Mouse (Mus musculus) c-Kit-negative CD71-positive TER-119-positive erythroid progenitor cells, embryonic 14.5 days (primary cell): ENCODE results near the gene Tnfrsf25.
A peak's percentile ranks its signal among the peaks of the same experiment; 100 is the strongest.

Experiments
- DNase-seq: peaks from one replicate; pipeline ENCODE4 v3.0.0-alpha.2; 2013; ENCODE audit warnings: low read depth, low spot score

The Tnfrsf25 gene

DNA sequence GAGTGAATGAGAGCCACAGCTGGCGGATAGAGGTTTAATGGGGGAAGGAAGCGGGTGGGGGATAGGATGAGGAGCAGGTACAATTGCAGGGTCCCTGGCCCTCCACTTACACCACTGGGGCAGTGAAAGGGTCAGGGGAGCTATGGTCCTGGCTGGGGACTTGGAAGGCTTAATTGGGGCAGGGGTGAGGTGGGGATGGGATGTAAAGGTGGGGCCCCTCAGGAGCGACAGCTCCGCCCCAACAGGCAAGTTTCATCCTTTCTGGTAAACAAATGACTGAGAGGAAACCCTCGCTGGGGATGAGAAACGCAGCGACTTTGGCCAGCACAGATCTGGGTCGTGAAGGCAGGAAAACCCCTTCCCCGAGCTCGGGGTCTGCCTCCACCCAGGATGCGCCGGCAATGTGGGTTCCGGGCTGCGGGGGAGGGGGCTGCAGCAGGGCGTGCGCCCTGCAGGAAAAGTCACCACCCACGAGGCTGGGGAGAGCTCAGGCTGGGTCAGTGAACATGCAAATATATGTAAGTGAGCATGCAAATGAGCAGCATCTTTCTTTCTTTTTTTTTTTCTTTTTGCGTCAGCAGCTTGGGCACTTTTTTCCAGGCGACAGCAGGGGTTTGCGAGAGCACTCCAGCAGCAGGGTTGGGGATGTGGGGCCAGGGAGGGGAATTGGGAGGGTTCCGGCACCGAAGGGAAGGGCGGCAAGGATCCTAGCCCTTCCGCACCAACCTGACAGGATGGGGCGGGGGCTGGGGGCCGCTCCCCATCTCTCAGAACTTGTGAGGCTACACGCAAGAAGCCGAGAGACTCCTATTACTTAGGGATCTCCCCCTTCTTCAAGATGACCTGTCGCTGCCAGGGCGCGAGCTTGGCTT lies 4.8 kb downstream of the Tnfrsf25 start:
- no peak for DNase-seq

DNA sequence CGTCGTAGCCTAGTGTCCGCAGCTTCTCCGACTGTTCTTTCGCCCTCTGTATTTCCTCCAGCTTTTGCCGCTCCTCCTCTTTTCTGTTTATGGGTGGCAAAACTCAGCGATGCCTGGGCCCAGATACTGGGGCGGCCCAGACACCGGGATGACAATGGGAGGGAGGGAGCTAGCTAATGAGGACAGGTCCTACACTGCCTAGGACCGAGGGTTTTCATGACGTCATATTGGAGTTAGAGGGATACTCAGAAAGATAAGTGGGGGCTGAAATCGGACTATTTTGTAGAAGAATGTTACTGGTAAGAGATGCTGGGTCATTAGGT lies 5.4 kb downstream of the Tnfrsf25 start:
- no peak for DNase-seq

DNA sequence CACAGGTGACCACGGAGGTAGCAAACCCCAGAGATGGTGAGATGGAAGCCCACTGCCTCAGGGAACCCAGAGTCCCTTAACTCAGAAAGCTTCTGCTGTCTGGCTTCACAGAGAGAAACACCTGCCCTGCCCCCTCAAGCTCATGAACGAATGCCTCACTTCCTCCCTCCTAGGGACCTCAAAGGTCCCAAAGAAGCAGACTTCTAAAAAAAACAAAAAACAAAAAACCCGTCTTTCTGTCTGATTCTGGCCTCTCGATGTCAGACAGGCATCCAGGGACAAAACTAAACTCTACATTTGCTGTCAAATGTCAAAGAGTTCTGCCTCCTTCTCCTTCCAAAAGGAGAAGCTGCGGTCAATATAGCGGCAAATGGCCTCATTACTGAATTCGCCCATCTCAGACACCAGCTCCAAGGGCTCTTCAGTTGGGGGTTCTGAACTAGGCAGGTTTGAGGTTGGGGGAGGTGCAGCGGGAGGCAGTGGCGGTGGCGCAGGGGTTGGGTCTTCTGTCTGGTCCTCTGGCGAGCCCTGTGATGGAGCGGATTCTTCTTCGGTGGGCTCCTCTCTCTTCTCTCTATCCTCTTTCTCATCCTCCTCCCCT lies 8.7 kb downstream of the Tnfrsf25 start:
- DNase-seq: no peak

DNA sequence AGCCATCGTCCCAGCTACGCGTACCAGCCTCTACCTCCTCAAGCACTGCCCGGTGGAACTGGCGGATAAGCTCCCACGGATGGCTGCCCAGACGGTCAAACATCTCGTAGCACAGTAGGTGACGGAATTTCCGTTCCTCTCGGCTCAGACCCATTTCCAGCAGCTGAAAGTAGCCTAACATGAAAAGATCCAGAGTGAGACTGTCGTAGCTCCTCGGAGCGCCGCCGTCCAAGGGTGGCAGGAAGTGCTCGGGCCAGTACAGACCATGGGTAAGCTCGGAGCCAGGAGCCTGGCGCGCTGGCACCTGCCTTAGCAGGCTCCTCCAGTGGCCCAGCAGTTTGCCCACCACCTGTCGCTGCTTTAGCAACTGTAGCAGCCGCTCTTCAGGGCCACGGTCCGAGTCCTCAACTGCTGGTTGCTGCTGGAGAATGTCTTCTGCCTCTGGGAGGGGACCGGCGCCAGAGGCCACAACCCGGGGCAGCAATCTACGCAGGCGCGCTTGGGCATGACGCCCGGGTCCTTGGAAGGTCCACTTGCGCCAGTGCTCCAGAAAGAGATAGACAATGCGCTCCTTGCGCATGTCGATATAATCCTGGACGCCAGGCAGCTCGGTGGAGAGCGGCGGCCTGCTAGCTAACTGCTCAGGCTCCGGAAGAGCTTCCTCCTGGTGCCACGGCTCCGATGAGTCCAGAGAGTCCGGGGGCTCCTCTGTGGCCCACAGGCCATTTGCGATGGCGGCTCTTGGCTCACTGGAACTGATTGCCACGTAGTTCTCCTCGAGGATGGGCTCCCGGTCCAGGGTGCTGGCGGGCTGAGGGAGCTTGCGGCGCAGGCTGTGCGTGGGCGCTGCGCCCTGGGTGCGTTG lies 9.7 kb downstream of the Tnfrsf25 start:
- no peak for DNase-seq

DNA sequence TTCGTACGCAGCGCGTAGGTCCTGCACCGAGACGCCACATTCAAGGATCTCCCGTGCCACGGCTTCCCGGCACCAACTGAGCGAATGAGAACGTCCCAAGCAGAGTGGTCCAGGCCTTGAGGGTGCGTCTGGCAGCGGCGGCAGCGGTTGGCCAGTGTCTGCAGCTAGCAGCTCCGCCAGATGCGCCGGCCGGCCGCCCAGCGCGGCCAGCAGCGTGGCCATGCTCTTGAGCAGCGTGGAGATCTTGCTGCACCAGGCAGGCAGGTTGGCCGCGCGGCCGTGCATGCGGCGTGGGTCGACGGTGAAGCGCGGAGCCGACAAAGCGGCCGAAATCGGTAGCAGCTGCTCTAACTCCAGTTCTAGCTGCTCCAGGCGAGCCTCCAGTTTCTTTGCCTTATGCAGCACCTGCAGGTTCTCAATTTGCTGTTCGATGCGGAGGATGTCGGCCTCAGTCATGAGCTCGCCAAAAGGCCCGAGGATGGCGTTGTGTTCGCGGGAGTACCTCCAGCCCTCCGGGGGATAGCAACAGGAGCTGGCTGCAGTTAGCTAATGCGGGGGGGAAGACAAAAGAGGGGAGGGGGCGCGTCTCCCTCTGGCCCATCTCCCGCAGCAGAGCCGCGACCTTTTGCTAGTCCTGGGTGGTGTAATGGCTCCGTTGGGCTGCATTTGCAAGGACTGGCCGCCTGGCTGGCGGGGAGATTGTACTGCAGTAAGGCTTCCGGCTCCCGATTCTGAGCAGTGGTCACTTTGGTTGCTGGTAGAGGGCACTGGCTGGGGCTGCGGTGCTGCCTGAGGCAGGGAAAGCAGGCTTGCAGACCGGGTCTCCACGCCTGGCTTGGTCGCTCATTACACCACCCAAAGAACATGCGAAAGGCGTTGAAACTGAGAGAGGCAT lies 10.5 kb downstream of the Tnfrsf25 start:
- no peak for DNase-seq

DNA sequence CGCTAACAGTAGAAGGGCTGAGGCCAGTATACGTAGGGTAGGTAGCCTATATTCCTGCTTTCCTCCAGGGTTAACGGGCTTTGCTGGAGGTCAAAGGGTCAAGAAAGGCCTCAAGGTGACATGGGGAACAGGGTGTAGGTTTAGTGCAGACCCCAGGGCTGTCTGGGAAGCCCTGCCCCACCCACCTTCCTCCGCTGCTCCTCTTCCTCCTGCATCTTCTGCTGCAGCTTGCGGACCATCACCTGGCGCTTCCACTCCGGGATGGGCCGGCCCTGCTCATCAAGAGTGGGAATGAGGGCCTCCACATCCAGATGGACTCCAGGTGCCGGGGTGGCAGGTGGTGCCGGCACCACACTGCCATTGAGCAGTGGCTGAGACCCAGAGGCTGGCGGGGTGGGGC lies 12.2 kb downstream of the Tnfrsf25 start:
- DNase-seq: no peak

DNA sequence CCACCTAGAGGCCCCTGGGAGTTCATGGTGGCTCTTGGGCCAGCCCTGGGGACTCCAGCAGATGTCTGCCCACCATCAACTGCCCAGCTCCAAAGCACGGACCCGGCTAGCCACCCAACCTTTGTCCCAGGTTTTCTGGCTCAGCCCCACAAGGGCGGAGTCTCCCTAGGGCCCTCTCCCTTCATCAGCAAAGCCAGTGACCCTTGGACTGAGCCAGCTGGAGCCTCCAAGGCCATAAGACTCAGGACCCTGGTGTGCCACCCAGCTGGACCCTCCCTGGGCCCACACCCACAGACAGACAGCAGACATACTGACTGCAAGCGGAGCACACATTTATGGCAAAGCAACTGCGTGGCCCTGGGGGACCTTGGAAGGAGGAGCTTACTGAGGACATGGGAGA lies 13.1 kb downstream of the Tnfrsf25 start:
- DNase-seq: no peak

DNA sequence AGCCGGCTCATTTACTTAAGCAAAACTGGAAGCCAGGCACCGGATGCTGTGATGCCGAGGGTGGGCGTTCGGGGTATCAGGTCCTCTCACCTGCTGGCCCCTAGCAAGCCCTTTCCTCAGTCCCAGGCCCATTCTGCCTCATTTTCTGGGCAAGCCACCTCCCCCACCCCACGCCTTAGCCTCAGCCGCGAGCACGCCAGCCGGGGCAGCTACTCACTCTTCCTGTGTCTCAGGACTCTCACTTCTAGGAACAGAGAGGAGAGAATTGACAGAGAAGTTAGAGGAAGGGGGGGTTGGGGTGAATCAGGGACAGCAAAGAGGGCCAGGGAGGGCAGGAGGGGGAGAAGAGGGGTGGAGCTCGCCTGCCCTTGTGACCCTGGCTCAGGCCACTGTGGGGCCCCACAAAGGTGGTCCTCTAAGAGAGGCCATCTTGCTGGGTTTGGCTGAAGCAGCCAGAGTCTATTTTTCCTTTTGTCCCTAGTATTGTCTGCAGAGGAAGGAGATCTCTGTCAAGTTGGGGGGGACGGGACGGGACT lies 13.7 kb downstream of the Tnfrsf25 start:
- no peak for DNase-seq

DNA sequence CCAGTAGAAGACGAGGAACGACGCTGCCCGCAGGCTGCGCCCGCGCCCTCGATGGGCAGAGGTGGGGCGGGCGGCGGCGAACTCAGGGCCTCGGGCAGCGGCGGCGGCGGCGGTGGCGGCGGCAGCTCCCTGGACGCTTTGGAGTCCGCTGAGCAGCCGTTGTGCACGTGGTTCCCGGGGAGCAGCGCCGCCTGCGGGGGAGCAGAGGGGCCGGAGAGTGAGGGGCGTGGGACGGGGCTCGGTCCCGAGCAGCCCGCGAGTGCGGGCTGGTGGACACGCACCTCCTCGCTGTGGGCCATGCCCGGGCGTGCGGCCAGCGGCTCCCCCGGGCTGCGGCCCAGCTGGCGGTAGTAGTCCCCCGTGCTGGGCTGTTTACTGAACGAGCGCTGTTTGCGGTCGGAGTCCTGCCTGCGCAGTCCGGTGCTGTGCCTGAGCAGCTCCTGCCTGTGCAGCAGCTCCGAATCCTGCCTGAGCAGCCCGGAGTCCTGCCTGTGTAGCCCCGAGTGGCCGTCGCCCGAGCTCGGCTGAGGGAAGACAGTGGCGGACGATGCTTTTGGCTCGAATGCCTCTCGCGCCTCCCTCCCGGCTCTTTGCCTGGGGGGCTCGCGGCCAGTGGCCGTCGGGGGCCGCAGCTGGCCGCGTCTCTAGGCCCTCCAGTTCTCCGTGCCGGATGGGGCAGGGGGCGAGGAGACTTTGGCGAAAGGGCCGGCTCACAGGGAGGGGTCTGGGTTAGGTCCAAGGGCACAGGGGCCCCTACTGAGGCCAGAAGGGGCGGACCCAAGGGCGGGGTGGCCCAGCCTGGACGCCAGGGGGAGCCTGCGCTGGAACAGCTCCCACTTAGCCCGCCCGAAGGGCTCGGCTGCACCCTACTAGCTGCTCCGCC lies 15.3 kb downstream of the Tnfrsf25 start:
- DNase-seq: no peak

DNA sequence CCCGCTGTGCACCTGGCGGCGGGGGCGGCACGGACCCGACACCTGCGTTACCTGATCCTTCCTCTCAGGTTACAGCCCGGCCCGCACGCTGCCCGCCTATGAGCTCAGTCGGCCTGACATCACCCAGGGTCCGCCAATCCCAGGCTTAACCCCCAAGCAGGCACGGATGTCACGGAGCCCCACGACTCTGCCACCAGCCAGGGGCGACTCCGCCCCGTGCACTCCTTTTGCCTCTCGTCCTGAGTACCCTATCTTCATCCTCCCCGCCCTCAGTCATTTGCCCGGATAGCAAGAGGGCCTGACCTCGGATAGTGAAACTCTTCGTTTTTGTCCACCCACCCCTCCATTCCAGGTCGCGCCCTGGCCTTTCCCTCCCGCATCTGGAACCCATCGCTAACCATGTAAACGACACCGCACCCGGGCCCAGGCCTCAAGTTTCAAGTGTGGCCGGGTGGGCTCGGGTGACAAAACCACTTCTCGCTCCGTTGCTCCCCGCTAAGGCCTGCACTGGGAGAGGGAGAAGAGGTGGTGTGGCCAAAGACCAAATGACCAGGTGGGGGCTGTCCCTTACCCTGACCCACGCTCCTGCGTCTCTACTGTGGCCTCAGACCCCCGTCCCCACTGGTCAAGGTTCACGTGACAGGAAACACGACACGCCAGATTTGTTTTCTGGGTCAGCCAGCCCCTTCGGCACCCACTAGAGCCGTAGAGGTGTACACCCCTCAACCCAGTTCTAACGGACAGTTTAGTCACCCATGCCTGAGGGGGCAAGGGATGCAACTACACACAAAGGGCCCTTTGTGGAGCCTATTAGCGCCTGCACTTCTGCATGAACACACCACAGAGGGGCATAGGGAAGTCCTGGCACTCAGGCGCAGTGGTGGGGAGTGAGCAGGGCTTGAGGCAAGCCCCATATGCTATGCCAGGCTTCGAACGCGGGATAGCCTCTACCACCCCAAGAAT lies 16.4 kb downstream of the Tnfrsf25 start:
- DNase-seq: no peak

DNA sequence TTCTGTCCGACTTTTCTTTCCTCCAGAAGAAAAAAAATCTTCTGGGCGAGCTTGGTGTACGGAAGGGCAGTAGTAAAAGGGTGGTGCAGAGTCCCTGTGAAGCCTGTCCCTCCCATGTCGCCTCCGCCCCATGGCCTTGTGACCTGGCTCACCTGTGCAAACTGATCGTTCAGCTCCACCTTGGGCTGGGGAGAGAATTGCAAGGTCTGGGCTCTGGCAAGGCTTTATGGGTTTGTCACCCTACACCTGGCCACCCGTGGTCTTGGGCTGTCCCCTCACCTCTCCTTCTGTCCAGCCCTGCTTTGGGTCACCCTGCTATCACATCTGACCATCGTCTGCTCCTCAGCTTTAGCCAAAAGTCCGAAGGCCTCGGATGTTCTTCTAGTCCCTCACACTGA lies 17.0 kb downstream of the Tnfrsf25 start:
- no peak for DNase-seq

DNA sequence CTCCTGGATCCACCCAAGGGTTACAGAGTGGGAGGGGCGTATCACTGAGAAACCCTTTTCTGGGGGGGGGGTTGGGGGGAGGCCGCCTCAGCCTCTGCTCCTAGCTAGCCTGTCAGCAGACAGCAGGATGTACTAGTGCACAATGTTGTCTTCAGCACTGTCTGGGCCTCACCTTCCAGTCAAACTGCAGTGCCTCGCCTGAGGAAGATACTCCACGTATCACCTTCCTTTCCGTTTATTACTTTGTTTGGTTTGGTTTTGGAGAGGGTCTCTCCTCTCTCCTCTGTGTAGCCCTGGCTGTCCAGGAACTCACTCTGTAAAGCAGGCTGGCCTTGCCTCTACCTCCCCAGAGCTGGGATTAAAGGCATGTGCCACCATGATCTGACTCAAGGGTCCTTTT lies 17.5 kb downstream of the Tnfrsf25 start:
- no peak for DNase-seq

DNA sequence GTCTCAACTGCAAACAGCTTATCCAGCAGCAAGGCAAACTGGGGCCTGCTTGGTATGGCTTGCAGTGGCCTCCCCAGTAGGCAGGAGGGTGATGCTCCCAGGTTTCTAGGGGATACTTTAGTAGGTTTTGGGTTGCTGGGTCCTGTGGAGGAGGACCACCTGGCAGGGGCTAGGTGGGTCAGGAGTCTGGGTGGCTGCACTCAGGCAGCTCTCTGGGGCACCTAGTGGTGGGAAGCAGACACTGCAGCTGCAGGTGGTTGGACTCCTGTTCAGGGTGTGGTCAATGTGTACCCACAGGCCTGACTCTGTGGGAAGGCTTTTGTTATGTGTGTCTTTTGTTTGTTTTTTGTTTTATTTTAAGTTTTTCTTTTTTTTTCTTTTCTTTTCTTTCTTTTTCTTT lies 18.8 kb downstream of the Tnfrsf25 start:
- peak; percentile 44 for DNase-seq

DNA sequence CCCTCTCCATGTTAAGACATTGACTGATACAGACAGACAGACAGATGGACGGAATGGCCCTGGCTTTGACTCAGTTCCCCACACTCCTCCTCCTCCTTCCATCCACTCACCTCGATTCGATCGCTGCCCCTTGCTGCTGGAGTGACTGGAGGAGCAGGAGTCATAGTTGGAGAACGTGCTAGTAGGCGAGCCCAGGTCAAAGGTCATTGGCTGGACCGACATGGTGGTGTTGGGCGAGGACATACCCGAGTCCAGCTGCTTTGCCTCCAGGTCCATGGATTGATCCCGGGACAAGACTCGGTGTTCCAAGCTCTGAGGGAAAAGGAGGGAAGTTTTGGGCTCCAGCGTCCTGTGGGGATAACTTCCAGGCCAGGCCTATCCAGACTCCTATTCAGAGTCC lies 19.6 kb downstream of the Tnfrsf25 start:
- no peak for DNase-seq

DNA sequence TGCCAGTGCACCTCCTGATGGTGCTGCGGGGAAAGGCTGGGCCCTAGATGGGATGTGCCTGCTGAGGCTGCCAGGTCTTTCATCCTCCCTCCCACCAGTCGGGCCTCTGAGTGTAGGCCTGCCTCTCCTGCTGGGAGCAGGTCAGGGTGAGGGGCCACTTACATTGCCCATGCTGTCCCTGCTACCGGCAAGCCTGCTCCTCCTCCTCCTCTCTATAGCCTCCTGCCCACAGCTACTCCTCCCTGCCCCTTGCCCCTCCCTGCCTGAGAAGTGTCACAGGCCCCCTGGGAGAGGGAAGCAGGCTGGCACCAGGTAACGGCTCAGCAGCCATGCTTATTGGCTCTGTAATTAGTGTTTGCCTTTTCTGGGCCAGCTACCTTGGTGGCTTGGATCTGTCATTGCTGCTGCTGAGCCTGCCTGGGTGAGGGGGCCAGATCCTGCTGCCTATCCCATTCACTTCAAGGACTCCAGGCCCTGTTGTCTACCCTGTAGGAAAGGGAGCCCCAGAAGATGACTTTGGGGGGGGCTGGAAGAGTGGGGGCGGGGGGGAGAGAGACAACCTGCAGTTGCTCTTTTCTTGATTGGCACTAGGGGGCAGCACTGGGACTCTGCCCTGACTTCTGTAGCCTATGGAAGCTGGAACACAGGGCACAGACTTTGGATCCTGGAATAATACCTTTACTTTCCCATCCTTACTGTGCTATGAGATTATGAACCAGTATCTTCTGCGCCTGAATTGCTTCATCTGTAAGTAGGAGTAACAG lies 20.6 kb downstream of the Tnfrsf25 start:
- no peak for DNase-seq

DNA sequence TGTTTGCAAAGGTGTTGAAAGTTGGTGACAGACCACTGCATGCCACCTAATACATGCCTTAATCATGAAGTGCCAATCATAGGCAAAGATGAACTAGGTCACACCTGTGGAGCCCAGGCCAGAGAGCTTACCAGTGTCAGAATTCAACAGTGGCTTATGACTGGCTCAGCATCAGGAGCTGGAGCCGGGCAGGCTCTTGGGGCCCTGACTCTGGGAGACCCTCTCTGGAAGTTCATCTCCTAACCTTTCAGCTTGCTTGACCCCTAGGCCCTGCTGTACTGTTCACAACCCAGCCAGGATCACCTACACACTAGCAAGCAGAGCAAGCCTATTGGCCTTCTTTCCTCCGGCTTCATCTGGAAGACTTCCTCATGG lies 21.1 kb downstream of the Tnfrsf25 start:
- no peak for DNase-seq

DNA sequence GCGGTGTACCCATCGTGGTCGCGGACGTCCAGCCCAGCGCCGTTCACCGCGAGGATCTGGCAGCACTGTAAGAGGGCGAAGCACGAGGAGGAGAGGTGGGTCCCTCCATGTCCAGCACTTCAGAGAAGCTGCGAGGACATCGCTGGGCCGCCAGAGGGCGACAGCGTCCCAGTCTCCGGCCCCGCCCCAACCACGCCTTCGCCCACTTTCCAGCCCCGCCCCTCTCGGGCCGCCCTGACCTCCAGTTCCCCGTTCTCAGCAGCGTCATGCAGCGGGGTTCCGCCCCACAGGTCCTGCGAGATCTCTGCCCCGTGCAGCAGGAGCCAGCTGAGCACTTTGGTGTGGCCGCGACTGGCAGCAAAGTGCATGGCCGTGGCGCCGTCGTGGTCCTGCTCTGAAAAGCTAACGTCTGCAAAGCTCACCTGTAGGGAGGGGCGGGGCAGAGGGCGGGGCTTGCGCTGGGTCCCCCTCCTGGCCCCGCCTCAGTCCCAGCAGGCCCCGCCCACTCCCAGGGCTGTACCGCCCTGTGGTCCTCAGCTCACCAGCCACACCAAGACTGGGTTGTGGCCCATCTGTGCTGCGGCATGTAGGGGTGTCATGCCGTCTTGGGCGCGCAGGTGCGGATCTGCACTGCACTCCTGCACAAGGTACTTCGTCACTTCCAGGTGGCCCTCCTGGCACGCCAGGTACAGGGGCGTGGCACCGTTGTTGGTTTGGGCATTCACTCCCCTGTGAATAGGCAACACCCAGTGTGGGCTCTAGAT lies 22.9 kb downstream of the Tnfrsf25 start:
- DNase-seq: peak; percentile 70

DNA sequence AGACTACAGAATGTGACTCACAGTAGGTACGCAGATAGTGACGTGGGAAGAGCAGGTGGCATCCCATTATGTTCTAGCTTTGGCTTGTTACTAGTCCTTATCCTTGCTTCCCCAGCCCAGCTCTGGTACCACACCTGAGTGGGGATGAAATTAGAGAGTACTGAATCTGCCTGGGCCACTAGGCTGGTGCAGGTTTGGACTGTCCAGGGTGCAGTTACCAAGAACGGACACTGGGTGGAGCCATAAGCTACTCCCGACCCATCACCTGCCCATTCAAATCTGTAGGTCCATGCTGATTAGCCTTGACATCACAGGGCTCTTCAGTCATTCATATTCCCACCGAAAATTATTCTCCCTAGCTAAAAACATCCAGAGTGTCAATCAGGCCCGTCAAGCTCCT lies 24.7 kb downstream of the Tnfrsf25 start:
- DNase-seq: peak; percentile 37
